Mouse (Mus musculus) heart, adult 8-10 months (tissue): ENCODE measurements around the gene Rhox13. TPM values are rescaled to one million over a fixed set of nuclear protein-coding genes. Genes with fewer than 3 reads are reported as not detected.

Experiments
- DNase-seq: peaks from one replicate; pipeline ENCODE4 v3.0.0; 2022; ENCODE audit warnings: low spot score
- total RNA-seq, 4 experiments: library from RNA; stranded (reverse); gene quantifications; 2 replicates each; pipeline ENCODE4 v1.2.4; 2022

Gene Rhox13
- total RNA-seq, result not detected

DNA sequence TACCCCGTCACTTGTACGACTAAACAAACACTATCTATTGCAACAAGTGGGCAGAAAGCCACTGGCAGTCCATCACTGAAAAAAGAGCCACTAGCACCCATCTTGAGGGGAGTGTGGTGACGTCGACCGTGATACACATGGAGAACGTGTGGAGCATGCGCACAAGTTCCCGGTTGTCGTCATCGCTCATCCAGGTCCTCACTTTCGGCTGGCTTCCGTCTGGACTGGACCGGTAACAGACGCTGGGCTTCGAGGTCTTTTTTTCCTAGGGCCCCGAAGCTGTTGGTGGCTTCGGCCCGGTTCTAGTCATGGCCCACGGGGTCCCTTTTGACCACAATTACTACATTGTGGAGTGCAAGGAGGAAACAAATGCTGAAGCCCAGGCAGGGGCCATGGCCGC, at the start of gene Rhox13:
TSS of gene Rhox13 (plus strand) at position 238 of the 400 bp plus-strand sequence.
- DNase-seq, result no peak

DNA sequence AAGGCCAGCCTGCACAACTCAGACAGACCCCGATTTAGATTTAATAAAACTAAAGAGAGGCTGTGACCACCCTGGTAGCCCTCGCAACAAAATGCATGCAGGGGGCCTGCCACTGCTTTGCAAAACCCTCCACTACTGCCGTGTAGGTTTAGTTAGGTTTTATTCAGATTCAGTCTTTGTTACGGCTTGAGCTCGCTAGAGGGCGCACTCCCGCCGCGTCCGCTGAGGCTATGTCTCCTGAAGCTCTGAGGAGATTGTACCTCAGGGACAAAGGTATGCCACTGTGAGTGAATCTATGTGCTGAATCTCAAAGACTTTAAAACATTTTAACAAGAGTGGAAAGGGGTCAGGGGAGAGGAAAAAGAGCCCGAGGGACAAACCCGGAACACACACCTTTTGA, 36.8 kb upstream of the Rhox13 start:
- DNase-seq, result peak; percentile 1

DNA sequence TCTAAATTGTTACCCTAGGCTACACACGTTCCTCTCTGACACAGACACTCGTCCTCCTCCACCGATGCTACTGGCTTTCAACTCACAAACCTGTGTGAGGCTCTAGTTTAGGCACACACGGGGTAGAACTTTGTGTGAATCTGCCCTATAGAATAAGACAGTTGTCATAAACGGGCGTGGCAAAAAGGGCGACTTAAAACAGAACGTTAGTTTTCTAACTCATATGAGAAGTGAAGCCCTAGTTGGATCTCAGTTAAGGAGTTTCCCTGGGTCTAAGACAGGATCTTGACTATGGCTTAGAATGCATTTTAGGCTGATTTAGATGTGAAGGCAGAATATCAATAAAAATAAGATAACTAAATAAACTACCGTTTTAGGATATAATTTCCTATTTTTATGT, 36.0 kb upstream of the Rhox13 start, which contains the start of gene Rhox11:
TSS of gene Rhox11 (minus strand) at position 101 of the 400 bp plus-strand sequence.
- DNase-seq, result no peak

DNA sequence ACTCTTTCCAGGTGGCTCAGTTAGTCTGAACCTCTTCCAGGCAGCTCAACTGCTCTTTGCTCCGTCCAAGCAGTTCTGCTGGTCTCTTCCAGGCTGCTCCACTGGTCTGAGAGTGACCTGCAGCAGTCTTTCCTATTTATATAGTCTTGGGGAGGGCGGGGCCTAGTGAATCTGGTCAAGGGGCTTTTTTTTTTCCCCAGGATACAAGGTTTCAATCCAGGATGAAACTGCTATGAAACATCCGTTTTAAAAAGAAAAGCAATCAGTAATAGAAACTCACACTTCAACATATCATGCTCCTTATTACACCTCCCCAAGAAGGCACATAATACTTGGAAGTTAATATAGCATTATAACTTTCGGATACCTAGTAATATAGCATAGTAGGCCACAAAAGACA, 10.2 kb upstream of the Rhox13 start, which contains the start of gene Rhox12:
TSS of gene Rhox12 (minus strand) at position 101 of the 400 bp plus-strand sequence.
- DNase-seq, result no peak

DNA sequence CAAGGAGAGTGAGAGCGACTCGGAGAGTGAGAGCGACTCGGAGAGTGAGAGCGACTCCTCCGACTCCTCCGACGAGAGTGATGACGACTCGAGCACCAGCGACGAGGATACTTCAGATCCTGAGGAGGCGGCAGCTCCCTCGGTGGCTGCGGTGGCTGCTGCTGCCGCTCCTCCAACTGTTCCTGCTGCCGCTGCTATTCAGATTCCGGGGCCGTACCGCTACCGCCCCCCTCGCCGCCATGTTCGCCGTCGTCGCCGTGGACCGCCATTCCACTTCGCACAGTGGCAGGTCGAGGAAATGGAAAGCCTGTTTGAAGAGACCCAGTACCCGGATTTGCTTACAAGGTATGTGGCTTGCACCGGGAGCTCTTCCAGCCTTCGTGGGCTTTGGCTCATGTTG, 459 bp downstream of the Rhox13 start:
- no peak for DNase-seq

DNA sequence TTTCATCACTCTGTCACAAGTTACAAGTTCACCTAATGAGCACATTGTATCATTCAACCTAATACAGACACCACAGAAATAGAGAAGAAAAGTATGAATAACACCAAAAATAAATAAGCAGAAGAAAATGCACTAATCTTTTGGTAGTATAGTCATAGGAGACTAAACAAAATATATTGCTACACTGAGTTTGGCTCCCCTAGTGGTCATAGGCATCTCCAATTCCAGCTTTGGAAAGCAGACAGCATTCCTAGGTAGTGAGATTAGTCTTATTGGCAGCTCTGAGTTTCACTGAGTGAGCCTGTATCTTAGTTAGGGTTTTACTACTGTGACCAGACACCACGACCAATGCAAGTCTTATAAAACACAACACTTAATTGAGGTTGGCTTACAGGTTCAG, 38.1 kb downstream of the Rhox13 start:
- DNase-seq, result no peak

DNA sequence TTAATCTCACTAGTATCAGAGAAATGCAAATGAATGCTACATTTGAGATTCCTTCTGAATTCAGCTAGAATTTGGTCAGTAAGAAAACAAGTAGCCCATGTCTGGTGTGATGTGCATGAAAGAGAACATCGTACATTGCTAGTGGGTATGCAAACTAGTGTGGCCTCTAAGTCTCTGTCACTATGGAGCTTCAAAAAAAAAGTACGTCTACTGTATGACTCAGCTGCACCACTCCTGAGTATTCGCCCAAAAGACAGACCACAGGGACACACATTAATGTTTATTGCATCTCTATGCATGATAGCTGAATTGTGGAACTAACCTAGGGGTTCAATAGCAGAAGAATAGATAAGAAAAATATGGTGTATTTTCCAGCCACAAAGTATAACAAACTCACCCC, 44.3 kb downstream of the Rhox13 start:
- DNase-seq, result no peak

DNA sequence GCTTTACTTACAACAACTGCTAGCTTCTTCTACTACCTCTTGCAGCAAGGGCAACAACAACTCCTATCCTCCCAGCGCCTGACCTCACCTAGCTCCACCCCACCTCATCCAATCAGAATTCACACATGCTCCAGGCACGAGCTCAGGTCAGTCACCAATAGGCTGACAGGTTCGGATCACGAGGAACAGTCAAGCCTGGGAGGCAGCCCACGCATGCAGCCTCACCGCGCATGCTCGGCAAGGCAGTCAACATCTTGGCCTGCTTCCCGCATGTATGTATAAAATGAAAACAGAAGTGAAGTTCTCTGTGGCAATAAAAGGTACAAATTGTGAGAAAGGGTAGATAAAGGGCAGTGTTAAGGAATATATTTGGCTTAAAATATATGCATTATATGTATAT, 45.0 kb downstream of the Rhox13 start:
- DNase-seq, result no peak

DNA sequence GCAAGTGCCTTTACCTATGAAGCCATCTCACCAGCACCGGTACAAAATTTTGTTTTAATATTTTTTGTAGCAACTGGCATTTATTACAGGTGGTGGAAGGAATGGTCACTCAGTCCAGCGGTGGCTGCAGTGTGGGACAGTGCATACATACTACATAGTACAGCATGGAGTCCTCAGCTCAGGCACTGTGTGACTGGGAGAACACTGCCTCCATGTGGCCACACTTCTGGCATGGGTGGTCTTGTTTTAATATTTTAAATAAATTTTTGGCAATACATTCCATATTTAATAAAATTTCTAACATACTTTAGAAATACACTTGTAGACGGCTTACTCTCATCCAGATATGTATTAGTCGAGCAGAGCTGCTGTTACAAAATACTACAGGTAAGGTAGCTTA, 45.6 kb downstream of the Rhox13 start:
- DNase-seq, result no peak

Other genes with a start within 250 kb of the Rhox13 start
- gene Rhox8, start 242.3 kb upstream of the Rhox13 start, total RNA-seq, result not detected
- not detected for gene Rhox7b, start 224.0 kb upstream of the Rhox13 start, total RNA-seq
- not detected for gene Rhox9, start 219.4 kb upstream of the Rhox13 start, total RNA-seq
- not detected for gene Btg1-ps1, start 102.4 kb upstream of the Rhox13 start, total RNA-seq
- gene Btg1-ps2, start 78.1 kb upstream of the Rhox13 start, total RNA-seq, result not detected
- not detected for gene Rhox10, start 54.7 kb upstream of the Rhox13 start, total RNA-seq
- gene Rhox11, start 36.1 kb upstream of the Rhox13 start, total RNA-seq, result not detected
- gene Rhox12, start 10.3 kb upstream of the Rhox13 start, total RNA-seq, result not detected
- gene Zbtb33, start 68.6 kb downstream of the Rhox13 start, total RNA-seq, result 10 to 100 TPM in 2 of 4 experiments, 1 to 10 TPM in 2; 8.6 to 10.7 (median 10.1) TPM
- gene Tmem255a, start 131.2 kb downstream of the Rhox13 start, total RNA-seq, result 1 to 10 TPM in 1 of 4 experiments, under 1 TPM in 3; 0.63 to 1.5 (median 0.72) TPM
- gene Atp1b4, start 195.0 kb downstream of the Rhox13 start, total RNA-seq, result not detected